Mouse (Mus musculus) bone marrow macrophage, adult 2 months (primary cell): ENCODE data around the gene Atp5d.

Source experiments
- CTCF ChIP-seq: IDR thresholded peaks from 2 replicates; pipeline ENCODE4 v1.5.1; 2012; ENCODE audit warnings: low read depth, mild to moderate bottlenecking, low read length, moderate library complexity
- POLR2A ChIP-seq: IDR thresholded peaks from 2 replicates; pipeline ENCODE4 v1.6.1; 2012; ENCODE audit warnings: mild to moderate bottlenecking, low read depth, low read length, borderline replicate concordance

GRCm38 (mm10) chr10:80141786-80142529, 3.5 kb downstream of the Atp5d start:
- no peak for TF ChIP-seq CTCF
- TF ChIP-seq POLR2A = no peak
